Mouse (Mus musculus): ENCODE data around the gene Gm2564.
"Not testable (repeated sequence)": the region's sequence is repeated elsewhere in the genome, so short reads cannot be mapped to it uniquely, and the experiment has no call there.

Gene Gm2564

DNA sequence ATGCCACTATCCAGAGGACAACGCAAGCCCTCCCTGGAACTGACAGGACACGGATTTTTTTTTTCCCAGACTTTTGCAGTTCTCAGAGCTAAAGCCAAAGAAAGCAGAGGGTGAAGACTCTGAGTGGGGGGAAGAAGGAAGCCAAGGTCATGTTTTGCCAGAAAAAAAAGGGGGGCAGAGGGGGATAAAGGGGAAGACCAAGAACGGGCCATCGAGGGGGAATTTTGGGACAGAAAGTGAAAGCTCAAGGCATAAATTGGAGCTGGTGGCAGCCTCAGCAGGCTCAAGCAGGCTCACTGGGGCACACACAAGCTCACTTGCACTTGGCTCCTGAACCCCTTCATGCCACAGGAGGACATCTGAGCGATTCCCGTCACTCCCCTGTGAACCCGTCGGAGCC, at the start of gene Gm2564:
Gene Gm2564 (plus strand): TSS at position 301 of the 400 bp plus-strand sequence.
- not testable (repeated sequence) for DNase-seq (ENCODE audit: extremely low read depth, insufficient read length, low spot score)

DNA sequence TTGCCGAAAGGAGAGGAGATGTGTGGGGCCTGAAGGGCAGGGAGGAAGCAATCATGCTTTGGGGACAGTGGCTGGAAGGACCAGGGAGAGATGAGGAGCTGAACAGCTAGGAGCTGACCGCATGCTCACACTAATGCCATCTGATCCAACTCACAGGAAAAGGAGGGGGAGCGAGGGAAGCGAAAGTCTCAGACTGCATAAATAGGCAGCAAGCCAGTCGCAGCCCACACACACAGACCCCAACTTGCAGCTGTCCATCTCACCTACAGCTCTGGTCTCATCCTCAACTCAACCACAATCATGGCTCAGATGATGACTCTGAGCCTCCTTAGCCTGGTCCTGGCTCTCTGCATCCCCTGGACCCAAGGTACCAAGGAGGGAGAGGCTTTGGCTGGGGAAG, 17.6 kb upstream of the Gm2564 start, which contains the start of gene Gm10591:
Gene Gm10591 (plus strand): TSS at position 301 of the 400 bp plus-strand sequence.
- DNase-seq (ENCODE audit: extremely low read depth, insufficient read length, low spot score): not testable (repeated sequence)

DNA sequence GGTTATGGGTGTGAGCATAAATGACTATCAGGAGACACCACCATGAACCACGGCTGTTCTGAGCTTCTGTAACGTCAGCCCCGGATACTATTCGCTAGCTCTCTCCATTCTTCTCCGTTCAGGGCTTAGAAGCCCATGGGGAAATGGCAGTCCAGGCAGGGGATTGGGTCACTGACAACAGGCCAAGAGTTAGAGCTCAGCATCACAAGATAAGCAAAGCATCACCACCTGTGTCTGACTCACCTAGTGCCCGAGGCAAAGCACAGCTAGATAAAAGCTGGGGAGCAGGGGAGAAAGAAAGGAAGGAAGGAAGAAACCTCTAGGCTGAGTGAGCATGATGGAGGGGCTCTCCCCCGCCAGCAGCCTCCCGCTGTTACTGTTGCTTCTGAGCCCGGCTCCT, 25.4 kb downstream of the Gm2564 start, which contains the start of gene Ccl27b:
Gene Ccl27b (plus strand): TSS at position 301 of the 400 bp plus-strand sequence.
- DNase-seq (ENCODE audit: extremely low read depth, insufficient read length, low spot score): not testable (repeated sequence)

DNA sequence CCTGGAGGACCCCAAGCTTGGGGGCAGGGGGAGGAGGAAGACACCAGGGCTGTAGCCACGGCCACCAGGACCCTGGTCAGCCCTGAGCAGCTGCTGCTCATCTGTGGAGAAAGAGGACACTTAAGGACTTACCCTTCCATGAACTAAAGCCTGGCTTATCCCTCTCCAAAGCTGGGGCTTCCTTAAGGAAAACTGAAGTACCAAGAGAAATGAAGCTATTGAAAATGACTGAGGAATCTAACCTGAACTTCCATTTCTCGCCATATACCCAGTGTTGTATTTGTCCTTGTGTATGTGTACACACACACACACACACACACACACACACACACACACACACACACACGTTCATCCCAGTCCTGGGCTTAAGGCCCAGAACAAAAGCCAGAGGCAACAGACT, 32.3 kb downstream of the Gm2564 start, which contains the start of gene Il11ra2:
Gene Il11ra2 (minus strand): TSS at position 101 of the 400 bp plus-strand sequence.
- not testable (repeated sequence) for DNase-seq (ENCODE audit: extremely low read depth, insufficient read length, low spot score)

DNA sequence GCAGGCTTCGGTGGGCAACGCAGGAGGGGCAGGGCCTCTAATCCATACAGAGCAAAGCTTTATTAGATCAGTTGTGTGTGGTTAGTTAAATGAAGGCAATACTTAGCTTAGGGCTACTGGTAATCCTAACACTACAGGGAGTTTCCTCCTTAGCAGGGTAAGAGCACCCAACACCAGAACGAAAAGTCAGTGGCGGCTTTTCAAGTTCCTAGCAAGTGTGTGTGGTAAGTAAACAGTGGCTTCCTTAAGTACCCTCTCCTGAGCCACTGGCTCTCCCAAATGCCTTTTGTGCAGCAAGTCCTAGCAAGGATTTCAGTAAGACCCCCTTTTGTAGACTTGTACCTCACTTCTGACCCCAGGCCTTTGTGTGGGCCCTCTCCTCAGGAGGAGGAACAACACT, 45.9 kb downstream of the Gm2564 start:
- not testable (repeated sequence) for DNase-seq (ENCODE audit: extremely low read depth, insufficient read length, low spot score)

DNA sequence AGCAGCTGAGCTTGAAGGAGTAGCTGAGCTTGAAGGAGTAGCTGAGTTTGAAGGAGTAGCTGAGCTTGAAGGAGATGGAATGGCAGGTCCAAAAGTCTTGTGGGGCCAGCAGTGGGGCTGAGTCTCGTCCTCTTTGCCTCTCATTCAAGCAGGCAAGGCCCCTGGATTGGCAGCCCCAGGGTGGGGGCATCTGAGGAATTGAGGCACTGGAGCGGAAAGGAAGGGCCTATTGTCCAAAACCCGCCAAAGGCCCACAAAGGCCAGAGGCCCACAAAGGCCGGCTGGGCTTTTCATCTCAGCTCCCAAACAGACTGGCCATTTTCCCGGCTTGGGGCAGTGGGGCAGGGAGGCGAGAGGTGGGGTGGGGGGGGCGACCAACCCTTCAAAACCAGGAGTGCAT, 49.8 kb downstream of the Gm2564 start:
- not testable (repeated sequence) for DNase-seq (ENCODE audit: extremely low read depth, insufficient read length, low spot score)

DNA sequence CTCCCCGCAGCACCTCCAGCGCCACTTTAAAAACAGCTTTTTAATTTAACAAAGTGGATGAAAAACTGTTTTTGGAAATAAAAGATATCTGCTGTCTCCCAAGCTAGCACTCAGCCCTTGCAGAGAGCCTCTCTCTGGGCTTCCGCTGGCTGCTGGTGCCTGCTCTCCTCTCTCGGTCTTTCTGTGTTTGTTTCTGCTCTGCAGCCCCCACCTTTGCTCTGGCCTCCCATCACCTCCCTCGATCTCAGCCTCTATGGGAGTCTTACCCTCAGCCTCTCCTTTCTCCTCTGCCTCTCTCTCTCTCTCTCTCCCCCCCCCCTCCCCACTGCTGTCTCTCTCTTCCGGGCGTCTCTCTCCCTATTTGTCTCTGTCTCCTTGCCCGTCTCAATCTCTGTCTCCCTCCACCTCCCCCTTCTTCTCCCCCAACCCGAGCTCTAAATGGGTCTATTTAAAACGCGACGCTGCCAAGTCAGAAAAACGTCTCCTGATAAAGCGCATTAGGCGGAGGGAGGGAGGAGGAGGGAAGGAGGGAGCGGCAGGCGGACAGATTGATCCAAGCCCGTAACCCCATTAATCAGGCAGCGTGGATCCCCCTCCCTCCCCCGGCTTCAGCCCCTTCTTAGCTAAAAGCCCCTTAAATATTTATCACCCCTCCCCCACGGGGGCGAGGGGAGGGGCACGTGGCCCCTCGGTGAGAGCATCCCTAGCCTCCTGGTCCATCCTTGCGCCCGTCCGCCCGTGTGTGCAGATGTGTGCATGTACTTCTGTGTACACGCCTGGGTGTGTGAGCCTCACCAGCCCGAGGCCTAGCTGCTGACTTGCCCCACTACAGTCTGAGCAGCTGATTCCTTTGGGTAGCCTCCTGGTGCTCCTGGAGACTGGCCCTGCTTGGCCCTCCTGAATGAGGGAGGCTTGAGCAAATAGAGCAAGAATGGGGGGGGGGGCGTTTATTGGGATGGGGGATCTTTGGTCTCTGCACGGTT, 51.1 kb downstream of the Gm2564 start:
- DNase-seq (ENCODE audit: extremely low read depth, insufficient read length, low spot score): not testable (repeated sequence)

Data from 3134 (cell line).